Mouse (Mus musculus) liver, adult (tissue): ENCODE data around the gene Dhx40.
A peak's percentile ranks its signal among the peaks of the same experiment; 100 is the strongest.

ENCODE experiments used
- GATA4 ChIP-seq: IDR thresholded peaks from 2 replicates; pipeline ENCODE4 v1.6.1; 2014; ENCODE audit warnings: mild to moderate bottlenecking, low read length; ENCODE audit not compliant: insufficient replicate concordance

Dhx40 gene

GRCm38 (mm10) chr11:86807505-86807989 is at the start of gene Dhx40:
TSS of gene Dhx40 (minus strand) at chr11:86807746.
- TF ChIP-seq GATA4: peak; percentile 18; the same call in 1 of the 2 replicates

GRCm38 (mm10) chr11:86855639-86856425 is 48.3 kb upstream of the Dhx40 start:
- no peak for TF ChIP-seq GATA4

DNA sequence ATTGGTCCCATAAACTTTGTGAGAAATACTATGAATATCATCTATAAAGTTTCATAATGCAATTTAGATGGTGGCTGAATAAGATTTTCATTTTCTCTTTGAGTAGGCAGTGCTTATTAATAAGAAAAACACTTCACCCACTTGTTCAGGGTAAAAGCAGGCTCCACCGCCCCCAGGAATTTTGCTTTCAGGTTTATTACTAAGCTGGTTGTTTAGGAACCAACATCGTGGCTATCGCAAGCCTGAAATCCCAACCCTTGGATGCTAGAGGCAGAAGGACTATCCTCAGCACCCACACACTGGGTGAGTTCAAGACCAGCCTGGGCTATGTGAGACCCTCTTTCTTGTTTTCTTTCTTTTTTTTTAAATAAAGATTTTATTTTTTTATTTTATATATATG is 45.5 kb upstream of the Dhx40 start:
- no peak for TF ChIP-seq GATA4

GRCm38 (mm10) chr11:86852534-86853054 is 45.0 kb upstream of the Dhx40 start:
- no peak for TF ChIP-seq GATA4

DNA sequence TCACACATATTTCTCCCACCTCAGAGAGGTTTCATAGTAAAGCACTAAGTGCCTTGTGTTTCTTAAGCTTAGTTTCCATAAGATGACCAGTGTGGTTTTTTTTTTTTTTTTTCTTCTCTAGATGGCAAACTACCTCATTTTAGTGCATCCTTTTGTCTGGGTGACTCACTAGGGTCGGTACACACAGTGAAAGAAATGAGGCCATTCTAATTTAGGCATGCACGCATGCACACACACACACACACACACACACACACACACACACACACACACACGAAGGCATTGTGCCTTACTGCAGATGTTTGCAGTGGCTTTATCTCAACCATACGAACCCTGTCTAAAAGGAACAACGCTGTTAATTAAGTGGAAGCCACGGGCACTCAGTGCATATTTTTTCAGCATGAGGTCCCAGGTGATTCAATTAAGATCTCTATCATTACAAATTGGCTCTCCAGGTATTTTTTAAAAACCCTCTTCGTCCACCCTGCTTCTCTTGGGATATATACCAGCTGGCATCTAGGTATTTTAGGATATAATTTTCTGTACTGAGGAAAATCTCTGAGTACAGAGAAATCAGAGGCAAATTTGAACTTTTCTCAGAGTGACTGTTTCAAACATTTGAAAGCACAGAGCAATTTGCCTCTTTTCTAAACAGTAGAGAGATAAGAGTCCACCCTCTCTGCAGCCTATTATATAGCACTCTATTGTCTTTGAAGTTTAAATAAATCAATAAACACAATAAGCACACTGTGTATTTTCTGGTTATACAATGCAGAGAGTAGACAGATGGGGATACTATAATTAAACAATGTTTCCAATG is 44.4 kb upstream of the Dhx40 start:
- TF ChIP-seq GATA4: no peak

- TF ChIP-seq GATA4: no peak
Observed at GRCm38 (mm10) chr11:86851234-86851671, 43.7 kb upstream of the Dhx40 start.

- no peak for TF ChIP-seq GATA4
Observed at GRCm38 (mm10) chr11:86843831-86844230, 36.3 kb upstream of the Dhx40 start.

GRCm38 (mm10) chr11:86841261-86841660 is 33.7 kb upstream of the Dhx40 start:
- no peak for TF ChIP-seq GATA4

DNA sequence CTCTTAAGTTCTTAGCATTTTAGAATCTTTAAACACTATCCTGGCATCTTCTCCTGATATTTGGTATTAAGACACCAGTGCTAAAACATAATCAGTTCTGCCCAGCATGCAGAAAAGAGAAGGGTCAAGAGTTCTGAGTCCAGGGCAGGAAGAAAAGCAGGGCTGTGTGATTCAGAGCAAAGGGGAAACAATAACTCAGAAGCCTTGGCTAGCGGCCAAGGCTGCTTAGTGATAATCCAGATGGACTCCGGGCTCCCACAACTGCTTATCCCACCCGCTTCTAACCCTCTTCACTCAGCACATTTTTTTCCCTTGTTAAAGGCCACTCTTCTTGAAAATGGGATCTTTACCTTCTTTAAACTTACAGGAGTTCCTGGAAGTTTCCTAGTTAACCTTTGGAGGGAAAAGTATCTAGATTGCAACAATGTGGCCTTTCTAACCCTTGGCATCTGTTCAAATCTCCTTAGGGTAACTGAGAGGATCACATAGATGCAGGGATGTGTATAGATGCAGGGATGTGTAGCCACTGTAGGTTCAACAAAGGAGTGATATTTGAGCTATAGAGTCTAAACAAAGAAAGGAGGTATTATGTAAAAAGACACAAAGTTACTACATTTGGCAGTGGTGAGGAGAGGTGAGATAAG is 33.1 kb upstream of the Dhx40 start:
- peak; percentile 84; the same call in 1 of the 2 replicates for TF ChIP-seq GATA4

DNA sequence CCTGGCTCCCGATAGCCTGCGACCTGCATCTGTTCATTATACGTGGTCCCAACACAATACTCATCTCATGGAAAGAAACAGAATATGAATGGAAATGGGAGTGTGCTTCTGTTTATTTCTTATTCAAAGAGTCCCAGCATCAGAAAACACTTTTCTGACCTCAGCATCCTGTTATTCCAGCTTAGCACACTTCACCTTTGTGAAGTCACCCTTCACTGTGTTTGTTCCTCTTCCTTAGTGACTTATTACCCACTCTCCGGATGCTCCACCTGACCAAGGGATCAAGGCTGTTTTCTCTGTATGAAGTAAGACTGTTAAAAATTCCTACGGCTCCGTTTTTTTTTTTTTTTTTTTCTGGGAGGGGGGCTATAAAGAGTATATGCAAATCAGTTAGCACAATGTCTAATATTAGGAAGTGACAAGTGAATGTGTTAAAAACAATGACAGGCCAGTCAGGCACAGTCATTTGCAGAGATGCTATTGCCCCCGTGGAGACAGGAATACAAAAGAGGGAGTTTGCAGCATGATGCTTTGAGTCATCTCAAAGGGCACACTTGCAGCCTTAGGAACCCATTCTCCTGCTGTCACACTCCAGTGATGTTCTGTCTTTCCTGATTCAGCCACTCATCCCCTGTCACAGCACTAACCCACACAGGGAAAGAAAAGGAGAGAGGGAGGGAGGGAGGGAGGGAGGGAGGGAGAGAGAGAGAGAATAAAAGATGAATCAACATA is 32.3 kb upstream of the Dhx40 start:
- TF ChIP-seq GATA4: no peak

GRCm38 (mm10) chr11:86838792-86839191 is 31.2 kb upstream of the Dhx40 start:
- TF ChIP-seq GATA4: no peak

GRCm38 (mm10) chr11:86836366-86836765 is 28.8 kb upstream of the Dhx40 start:
- no peak for TF ChIP-seq GATA4

GRCm38 (mm10) chr11:86834628-86835338 is 27.2 kb upstream of the Dhx40 start:
- no peak for TF ChIP-seq GATA4

- no peak for TF ChIP-seq GATA4
Observed at GRCm38 (mm10) chr11:86834050-86834449, 26.5 kb upstream of the Dhx40 start.
